Mouse (Mus musculus): ENCODE results near the gene Gas7. TPM values are rescaled to one million over a fixed set of nuclear protein-coding genes. Genes with fewer than 3 reads are reported as not detected.

Gas7 gene
- polyA plus RNA-seq (2015; fragmentation: Nextera tagmentation; extraction: Ambion mirVana), result 2.0 and 2.2 TPM in 2 replicates

DNA sequence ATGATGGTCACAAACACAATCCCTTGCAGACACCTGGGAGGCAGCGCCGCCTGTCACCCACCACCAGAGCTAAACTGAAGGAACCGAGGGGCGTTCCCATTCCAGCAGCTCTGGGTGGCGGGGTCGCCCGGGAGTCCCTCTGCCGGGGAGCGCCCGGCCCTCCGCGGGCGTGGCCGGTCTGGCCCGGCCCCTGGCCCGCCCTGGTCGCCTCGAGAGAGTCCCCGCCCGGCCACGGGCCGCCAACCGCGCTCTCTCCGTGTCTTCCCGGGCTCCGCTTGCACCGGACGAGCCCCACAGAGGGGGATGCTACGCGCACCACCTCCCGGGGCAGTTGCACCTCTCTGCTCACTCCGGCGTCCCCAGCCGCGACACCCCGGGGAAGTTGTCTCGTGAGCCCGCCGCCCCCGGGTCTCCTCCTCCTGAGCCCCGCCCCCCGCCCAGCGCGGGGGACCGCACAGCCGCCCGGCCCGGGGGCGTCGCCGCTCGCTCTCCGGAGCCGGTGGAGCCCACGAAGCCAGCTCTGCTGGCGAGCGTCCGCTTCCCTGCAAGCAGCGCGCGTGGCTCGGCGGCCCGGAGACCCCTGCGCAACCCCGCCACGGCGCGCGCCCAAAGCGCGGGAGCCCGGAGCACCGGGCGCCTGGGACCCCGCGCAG is at the start of gene Gas7:
Gene Gas7, plus strand, starts transcription at position 564 of the 653 bp plus-strand sequence.
- Histone ChIP-seq H3K4me3 (replicated peaks) (peak within 1 kb of the TSS; percentile 55), H3K27ac (replicated peaks) (no peak within 1 kb of the TSS), H3K27me3 (peaks cover 40% of the 10 kb centered on the region), H3K4me2 (peak within 1 kb of the TSS; percentile 74), H3K9me3 (replicated peaks) (no peaks in the 10 kb centered on the region), H3K9ac (no peak within 1 kb of the TSS), H3K4me1 (replicated peaks) (no peaks in the 10 kb centered on the region), H3K36me3 (replicated peaks) (no peaks in the 10 kb centered on the region)
- WGBS (ENCODE audit: insufficient replicate concordance), result under 1% methylated on average over 78 of the region's 78 CpGs
- ATAC-seq (ENCODE audit: insufficient read depth), result 0 out of 2 replicates have a peak, but pooled peaks have one; percentile 49

DNA sequence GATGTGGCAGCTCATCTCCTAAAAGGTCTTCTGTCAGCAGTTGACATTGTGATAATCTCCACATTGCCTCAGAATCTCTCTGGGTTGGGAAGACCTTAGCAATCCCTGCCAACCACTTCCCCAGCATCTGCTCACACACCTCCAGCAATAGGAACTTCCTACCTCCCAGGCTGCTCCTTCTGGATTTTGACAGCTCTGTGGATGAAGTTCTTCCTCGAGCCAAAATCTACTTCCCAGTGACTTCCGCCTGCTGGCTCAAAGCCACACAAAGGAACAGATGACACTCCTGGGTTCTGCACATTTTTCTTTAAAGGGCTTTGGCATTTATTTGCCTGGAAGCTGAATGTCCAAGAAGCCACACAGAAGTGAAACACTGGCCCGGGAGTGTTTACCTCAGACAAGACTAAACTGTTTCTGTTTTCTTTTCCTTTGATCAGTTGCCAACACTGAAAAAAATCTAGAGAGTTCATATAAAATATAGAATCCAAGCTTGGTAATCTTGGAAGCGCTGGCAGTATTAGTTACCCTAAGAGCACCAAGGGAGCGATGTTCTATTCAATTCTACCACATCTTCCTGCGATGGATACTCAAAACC is 40.8 kb upstream of the Gas7 start:
- H3K36me3 ChIP-seq (replicated peaks), result no peaks in the 10 kb centered on the region
- no peak for ATAC-seq (ENCODE audit: insufficient read depth)
- no peak overlapping the region for H3K27ac ChIP-seq (replicated peaks)
- H3K4me1 ChIP-seq (replicated peaks), result no peaks in the 10 kb centered on the region
- H3K4me2 ChIP-seq, result no peak overlapping the region
- no peak overlapping the region for H3K9ac ChIP-seq
- H3K4me3 ChIP-seq (replicated peaks), result no peak overlapping the region
- no peaks in the 10 kb centered on the region for H3K27me3 ChIP-seq
- 59% methylated on average over 6 of the region's 6 CpGs for WGBS (ENCODE audit: insufficient replicate concordance)
- H3K9me3 ChIP-seq (replicated peaks), result no peaks in the 10 kb centered on the region

GRCm38 (mm10) chr11:67423575-67423974 is 31.7 kb upstream of the Gas7 start:
- no peaks in the 10 kb centered on the region for H3K4me1 ChIP-seq (replicated peaks)
- no peak overlapping the region for H3K4me3 ChIP-seq (replicated peaks)
- H3K9me3 ChIP-seq (replicated peaks), result no peaks in the 10 kb centered on the region
- no peaks in the 10 kb centered on the region for H3K36me3 ChIP-seq (replicated peaks)
- H3K27ac ChIP-seq (replicated peaks), result no peak overlapping the region
- no peak overlapping the region for H3K4me2 ChIP-seq
- H3K27me3 ChIP-seq, result no peaks in the 10 kb centered on the region
- WGBS (ENCODE audit: insufficient replicate concordance), result 77% methylated on average over 13 of the region's 13 CpGs
- H3K9ac ChIP-seq, result no peak overlapping the region
- no peak for ATAC-seq (ENCODE audit: insufficient read depth)

DNA sequence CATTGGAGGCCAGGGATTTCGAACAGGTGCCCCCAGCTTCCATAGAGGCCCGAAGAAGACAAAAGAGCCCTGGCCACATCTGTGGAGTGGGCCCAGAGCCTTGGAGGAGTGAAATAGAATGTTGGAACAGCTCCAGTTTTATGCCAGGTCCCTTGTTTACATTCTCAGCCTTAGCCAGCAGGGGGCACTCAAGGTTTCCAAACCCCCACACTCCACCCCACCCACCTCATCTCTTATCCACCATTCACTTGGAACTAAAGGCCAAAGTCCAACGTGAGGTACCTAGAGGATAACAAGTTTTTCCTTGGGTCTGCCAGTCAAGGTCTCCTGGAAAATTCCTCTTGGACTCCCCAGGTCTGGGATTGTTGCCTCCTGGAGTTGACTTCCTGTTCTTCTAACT is 27.0 kb upstream of the Gas7 start:
- Histone ChIP-seq H3K9me3 (replicated peaks) (no peaks in the 10 kb centered on the region), H3K27ac (replicated peaks) (no peak overlapping the region), H3K27me3 (no peaks in the 10 kb centered on the region; the same call in 1 of the 2 replicates), H3K4me2 (no peak overlapping the region), H3K4me3 (replicated peaks) (no peak overlapping the region), H3K4me1 (replicated peaks) (no peaks in the 10 kb centered on the region), H3K36me3 (replicated peaks) (no peaks in the 10 kb centered on the region), H3K9ac (no peak overlapping the region)
- WGBS (ENCODE audit: insufficient replicate concordance), result 16% methylated on average over 3 of the region's 3 CpGs
- no peak for ATAC-seq (ENCODE audit: insufficient read depth)

DNA sequence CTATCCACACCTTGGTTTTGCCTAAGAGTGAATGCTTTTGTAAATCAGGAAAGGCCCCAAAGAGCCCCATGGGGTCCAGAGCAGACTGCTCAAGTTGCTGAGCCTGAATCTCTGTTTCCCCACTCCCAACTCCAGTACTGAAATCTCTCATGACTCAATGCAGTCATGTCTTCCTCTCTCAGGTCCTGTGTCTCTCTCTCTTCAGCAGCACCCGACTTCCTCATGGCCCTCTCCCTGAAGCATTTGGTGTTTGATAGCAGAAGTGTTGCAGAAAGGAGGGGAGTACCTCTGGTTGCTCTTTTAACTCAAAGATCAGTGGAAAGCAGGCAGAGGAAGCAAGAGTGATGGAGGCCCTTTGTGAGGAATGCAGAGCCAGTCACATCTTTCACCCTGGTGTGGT is 25.4 kb upstream of the Gas7 start:
- WGBS (ENCODE audit: insufficient replicate concordance), result 12% methylated on average over 1 of the region's 1 CpGs
- Histone ChIP-seq H3K27me3 (no peaks in the 10 kb centered on the region; the same call in 1 of the 2 replicates), H3K9ac (no peak overlapping the region), H3K4me1 (replicated peaks) (no peaks in the 10 kb centered on the region), H3K4me2 (no peak overlapping the region), H3K4me3 (replicated peaks) (no peak overlapping the region), H3K9me3 (replicated peaks) (no peaks in the 10 kb centered on the region), H3K27ac (replicated peaks) (no peak overlapping the region), H3K36me3 (replicated peaks) (no peaks in the 10 kb centered on the region)
- ATAC-seq (ENCODE audit: insufficient read depth), result no peak

- Histone ChIP-seq H3K9ac (no peak overlapping the region), H3K4me3 (replicated peaks) (no peak overlapping the region), H3K9me3 (replicated peaks) (no peaks in the 10 kb centered on the region), H3K36me3 (replicated peaks) (no peaks in the 10 kb centered on the region), H3K4me1 (replicated peaks) (no peaks in the 10 kb centered on the region), H3K27me3 (no peaks in the 10 kb centered on the region; the same call in 1 of the 2 replicates), H3K4me2 (no peak overlapping the region), H3K27ac (replicated peaks) (no peak overlapping the region)
- WGBS (ENCODE audit: insufficient replicate concordance), result 41% methylated on average over 14 of the region's 14 CpGs
- ATAC-seq (ENCODE audit: insufficient read depth), result no peak
Measured at GRCm38 (mm10) chr11:67431116-67431645, 24.1 kb upstream of the Gas7 start.

- H3K36me3 ChIP-seq (replicated peaks), result no peaks in the 10 kb centered on the region
- no peak overlapping the region for H3K27ac ChIP-seq (replicated peaks)
- H3K4me2 ChIP-seq, result no peak overlapping the region
- WGBS (ENCODE audit: insufficient replicate concordance), result 53% methylated on average over 4 of the region's 4 CpGs
- no peaks in the 10 kb centered on the region; the same call in 1 of the 2 replicates for H3K27me3 ChIP-seq
- ATAC-seq (ENCODE audit: insufficient read depth), result no peak
- no peak overlapping the region for H3K4me3 ChIP-seq (replicated peaks)
- H3K4me1 ChIP-seq (replicated peaks), result no peaks in the 10 kb centered on the region
- no peaks in the 10 kb centered on the region for H3K9me3 ChIP-seq (replicated peaks)
- no peak overlapping the region for H3K9ac ChIP-seq
Measured at GRCm38 (mm10) chr11:67431864-67432263, 23.4 kb upstream of the Gas7 start.

GRCm38 (mm10) chr11:67433763-67434162 is 21.5 kb upstream of the Gas7 start:
- Histone ChIP-seq H3K4me1 (replicated peaks) (no peaks in the 10 kb centered on the region), H3K9ac (no peak overlapping the region), H3K27ac (replicated peaks) (no peak overlapping the region), H3K4me2 (no peak overlapping the region), H3K9me3 (replicated peaks) (no peaks in the 10 kb centered on the region), H3K4me3 (replicated peaks) (no peak overlapping the region), H3K27me3 (no peaks in the 10 kb centered on the region; the same call in 1 of the 2 replicates), H3K36me3 (replicated peaks) (no peaks in the 10 kb centered on the region)
- 74% methylated on average over 5 of the region's 5 CpGs for WGBS (ENCODE audit: insufficient replicate concordance)
- ATAC-seq (ENCODE audit: insufficient read depth), result no peak

DNA sequence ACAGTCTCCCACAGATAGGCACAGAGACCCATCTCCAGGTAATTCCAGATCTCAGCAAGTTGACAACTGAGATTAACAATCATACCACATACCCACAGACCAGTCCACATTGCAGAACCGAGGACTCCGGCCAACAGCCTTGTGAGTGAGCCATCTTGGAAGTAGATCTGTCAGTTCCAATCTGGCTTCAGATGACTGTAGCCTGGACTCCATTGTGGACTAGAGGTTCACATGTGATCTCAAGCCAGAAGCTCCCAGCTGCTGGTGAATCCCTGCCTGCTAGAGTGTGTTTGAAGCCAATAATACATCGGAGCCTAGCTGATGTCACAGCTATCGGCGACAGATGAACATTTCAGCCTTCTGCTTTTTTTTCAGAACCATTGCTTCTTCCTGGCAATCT is 16.5 kb upstream of the Gas7 start:
- 66% methylated on average over 5 of the region's 5 CpGs for WGBS (ENCODE audit: insufficient replicate concordance)
- H3K27me3 ChIP-seq, result no peaks in the 10 kb centered on the region
- no peak overlapping the region for H3K27ac ChIP-seq (replicated peaks)
- no peak for ATAC-seq (ENCODE audit: insufficient read depth)
- no peak overlapping the region for H3K9ac ChIP-seq
- H3K4me3 ChIP-seq (replicated peaks), result no peak overlapping the region
- no peak overlapping the region for H3K4me2 ChIP-seq
- no peaks in the 10 kb centered on the region for H3K36me3 ChIP-seq (replicated peaks)
- no peaks in the 10 kb centered on the region for H3K4me1 ChIP-seq (replicated peaks)
- H3K9me3 ChIP-seq (replicated peaks), result no peaks in the 10 kb centered on the region

DNA sequence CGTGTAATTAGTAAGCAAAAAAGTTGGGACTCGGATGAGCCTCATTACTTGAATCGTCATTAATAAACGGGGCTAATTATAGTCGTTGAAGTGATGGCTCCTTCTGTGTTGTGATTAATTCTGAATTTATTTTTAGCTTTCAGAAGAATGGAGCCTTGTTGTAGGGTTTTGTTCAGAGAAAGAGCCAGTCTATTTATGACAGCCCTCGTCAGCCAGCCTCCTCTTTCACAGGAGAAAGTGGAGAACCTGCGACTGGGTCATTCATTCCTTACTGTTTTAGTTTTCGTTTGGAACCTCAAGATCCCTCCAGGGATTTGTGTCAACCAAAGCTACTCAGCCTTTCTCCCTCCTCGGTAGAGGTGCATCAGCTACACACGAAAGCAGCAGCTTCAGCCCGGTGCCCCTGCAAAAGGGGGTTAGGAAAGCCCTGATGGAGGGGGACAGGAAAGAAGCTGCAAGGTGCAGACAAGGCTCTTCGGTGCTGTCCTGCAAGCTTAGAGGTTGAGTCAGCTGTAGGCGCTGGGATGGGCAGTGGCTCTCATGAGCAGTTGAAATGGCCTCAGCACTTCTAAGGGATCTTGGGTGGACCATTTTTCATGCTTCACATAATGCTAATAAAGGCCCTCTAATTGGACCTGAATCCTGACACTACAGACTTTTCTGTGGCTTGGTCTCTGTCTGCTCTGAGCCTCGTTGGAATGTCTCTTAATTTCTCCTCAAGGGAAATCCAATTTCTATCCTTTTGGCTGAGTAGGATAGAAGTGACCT is 10.0 kb upstream of the Gas7 start:
- no peaks in the 10 kb centered on the region for H3K9me3 ChIP-seq (replicated peaks)
- 52% methylated on average over 14 of the region's 14 CpGs for WGBS (ENCODE audit: insufficient replicate concordance)
- no peak overlapping the region for H3K4me3 ChIP-seq (replicated peaks)
- no peaks in the 10 kb centered on the region for H3K36me3 ChIP-seq (replicated peaks)
- no peak overlapping the region for H3K4me2 ChIP-seq
- no peak overlapping the region for H3K9ac ChIP-seq
- no peak for ATAC-seq (ENCODE audit: insufficient read depth)
- no peak overlapping the region for H3K27ac ChIP-seq (replicated peaks)
- H3K27me3 ChIP-seq, result no peaks in the 10 kb centered on the region
- no peaks in the 10 kb centered on the region for H3K4me1 ChIP-seq (replicated peaks)

DNA sequence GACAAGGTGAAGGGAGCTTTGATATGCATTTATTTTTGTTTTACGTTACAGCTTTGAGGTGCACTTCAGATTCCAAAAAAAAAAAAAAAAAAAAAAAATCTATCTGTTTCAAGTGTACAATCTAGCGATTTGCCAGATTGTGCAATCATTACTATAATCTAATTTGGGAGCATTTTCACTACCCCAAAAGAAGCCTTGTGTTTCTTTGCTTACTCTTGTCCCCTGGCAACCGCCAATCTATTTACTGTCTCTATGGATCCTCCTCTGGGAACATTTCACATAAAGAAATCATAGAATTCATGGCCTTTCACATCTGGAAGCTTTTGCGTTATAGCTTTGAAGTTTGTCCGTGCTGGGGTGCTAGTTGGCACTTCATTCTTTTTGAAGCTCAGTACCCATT is 3.7 kb upstream of the Gas7 start:
- Histone ChIP-seq H3K9ac (no peak overlapping the region), H3K27ac (replicated peaks) (no peak overlapping the region), H3K36me3 (replicated peaks) (no peaks in the 10 kb centered on the region), H3K9me3 (replicated peaks) (no peaks in the 10 kb centered on the region), H3K4me3 (replicated peaks) (no peak overlapping the region), H3K27me3 (peaks cover 26% of the 10 kb centered on the region), H3K4me1 (replicated peaks) (no peaks in the 10 kb centered on the region), H3K4me2 (no peak overlapping the region)
- no peak for ATAC-seq (ENCODE audit: insufficient read depth)
- WGBS (ENCODE audit: insufficient replicate concordance), result 64% methylated on average over 5 of the region's 5 CpGs
